ENCODE assay signal across 24 mouse cellular contexts in genomic region chr7:49380940-49381339, GRCm38 (mm10).
"Had no signal": no experiment of that assay in that cellular context is flagged by ENCODE, and none has a peak within 500 bp of the region (broad histone marks: within the 10 kb centered on the region; RNA-seq: fewer than 3 reads in every experiment).

No protein-coding gene starts in this region.

- ATAC-seq: hindbrain, embryonic 16.5 days; inflammation-experienced regulatory T-cells, adult 6 months; intestine, embryonic 15.5 days; intestine, postnatal 0 days had no signal

- H3K27me3 ChIP-seq: heart, embryonic 12.5 days; hindbrain, embryonic 12.5 days; intestine, embryonic 15.5 days; limb, embryonic 13.5 days; limb, embryonic 15.5 days had no signal

- H3K36me3 ChIP-seq: heart, embryonic 10.5 days; heart, embryonic 12.5 days; hindbrain, embryonic 10.5 days; hindbrain, embryonic 12.5 days; intestine, embryonic 15.5 days; limb, embryonic 13.5 days; limb, embryonic 15.5 days had no signal

- DNase-seq: gastrocnemius, postnatal 14 days; gastrocnemius, postnatal 36 days; heart, adult 11 months; heart, postnatal 10 days; heart, postnatal 4 days; kidney, adult 18-20 months; kidney, adult 8-10 months; kidney, postnatal 10 days; kidney, postnatal 25 days; kidney, postnatal 4 days; left cerebral cortex, postnatal 4 days had no signal

- H3K27ac ChIP-seq: heart, embryonic 10.5 days; hindbrain, embryonic 10.5 days; hindbrain, embryonic 12.5 days; hindbrain, embryonic 14.5 days; intestine, embryonic 15.5 days; layer of hippocampus, adult 2 months; left cerebral cortex, adult 2 months; limb, embryonic 13.5 days; limb, embryonic 15.5 days had no signal

- H3K4me3 ChIP-seq: heart, embryonic 10.5 days; heart, embryonic 12.5 days; hindbrain, embryonic 10.5 days; hindbrain, embryonic 12.5 days; intestine, embryonic 15.5 days; layer of hippocampus, adult 2 months; left cerebral cortex, adult 2 months; limb, embryonic 13.5 days; limb, embryonic 15.5 days had no signal
